Mouse (Mus musculus) ZHBTc4 (cell line): ENCODE data around the gene Gal3st1.
"Not testable (repeated sequence)": the region's sequence is repeated elsewhere in the genome, so short reads cannot be mapped to it uniquely, and the experiment has no call there.

Experiments
- DNase-seq: peaks from one replicate; pipeline ENCODE4 v3.0.0-alpha.2; 2011; ENCODE audit warnings: low read depth, low spot score

Gal3st1 gene

GRCm38 (mm10) chr11:3982275-3983209 is 894 bp upstream of the Gal3st1 start:
- DNase-seq: peak; percentile 44

- DNase-seq: peak; percentile 69
Measured at GRCm38 (mm10) chr11:3983863-3984745, 668 bp downstream of the Gal3st1 start.

DNA sequence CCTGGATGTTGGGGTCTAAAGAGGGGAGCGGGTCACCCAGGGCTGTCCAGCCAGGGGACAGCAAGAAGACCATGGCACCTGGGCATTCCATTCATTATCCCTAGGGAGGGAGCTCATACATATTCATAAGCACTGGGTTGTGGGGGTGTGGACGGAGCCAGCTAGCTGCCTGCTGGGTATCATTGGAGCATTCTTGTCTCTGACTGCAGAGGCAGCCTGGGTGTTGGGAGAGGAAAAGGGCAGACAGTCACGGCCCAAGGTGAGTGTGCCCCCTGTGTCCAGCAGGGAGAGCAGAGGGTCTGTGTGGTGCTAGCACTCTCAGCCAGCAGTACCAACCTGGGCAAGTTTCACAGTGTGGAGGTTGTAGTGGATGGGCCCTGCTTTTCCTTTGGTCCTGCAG is 6.3 kb downstream of the Gal3st1 start:
- DNase-seq: no peak

DNA sequence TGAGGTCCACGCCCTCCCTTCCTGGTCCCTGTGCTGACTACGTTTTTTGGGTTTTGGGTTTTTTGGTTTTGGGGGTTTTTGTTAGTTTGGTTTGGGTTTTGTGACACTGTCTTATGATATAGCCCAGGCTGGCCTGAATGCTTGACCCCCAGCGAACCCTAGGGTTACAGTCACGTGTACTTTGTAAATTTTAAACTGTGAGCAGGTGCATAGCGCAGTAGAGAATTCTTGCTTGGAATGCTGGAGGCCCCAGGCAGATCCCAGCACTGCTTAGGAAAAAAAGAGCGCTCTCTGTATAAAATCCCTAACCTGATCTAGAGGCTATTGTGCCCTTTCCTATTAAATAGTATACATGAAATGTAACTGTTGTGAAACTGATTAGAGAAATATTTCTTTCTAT is 9.7 kb downstream of the Gal3st1 start:
- DNase-seq: no peak

GRCm38 (mm10) chr11:3993914-3994313 is 10.5 kb downstream of the Gal3st1 start:
- DNase-seq: no peak

- DNase-seq: no peak
Measured at GRCm38 (mm10) chr11:3995511-3995910, 12.1 kb downstream of the Gal3st1 start.

DNA sequence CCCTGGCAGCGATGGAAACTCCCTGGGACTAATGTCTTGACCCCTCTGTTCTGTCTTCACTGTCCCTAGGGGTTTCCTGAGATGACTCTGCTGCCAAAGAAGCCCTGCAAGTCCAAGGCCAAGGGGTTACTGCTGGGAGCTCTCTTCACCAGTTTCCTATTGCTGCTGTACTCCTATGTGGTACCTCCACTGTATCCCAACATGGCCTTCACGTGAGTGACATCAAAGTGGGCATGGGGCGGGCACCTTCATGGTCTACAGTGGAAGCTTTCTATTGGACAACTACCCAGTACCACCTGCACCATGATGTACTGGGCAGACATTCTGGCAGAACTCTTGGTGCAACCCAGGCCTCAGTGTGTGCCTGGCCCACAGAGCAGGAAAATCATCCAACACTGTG is 13.4 kb downstream of the Gal3st1 start:
- no peak for DNase-seq

GRCm38 (mm10) chr11:3997978-3998720 is 14.7 kb downstream of the Gal3st1 start:
- DNase-seq: peak; percentile 72

DNA sequence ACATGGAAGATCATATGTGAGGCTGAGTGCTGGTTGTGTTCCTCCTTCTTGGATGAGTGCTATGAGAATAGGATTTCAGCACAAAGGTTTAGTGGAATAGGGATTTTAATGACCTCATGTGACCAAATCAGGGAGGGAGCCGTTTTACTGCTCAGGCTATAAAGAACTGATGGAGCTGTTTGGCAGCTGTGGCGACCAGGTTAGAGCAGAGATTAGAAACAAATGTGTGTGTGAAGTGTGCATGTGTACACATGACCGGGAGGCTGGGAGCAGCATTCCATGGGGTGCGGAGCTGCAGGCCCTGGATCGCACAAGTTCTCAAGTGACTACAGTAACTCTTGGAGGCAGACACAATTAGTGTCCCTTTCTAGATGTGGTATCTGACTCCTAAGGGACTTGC is 16.1 kb downstream of the Gal3st1 start:
- DNase-seq: no peak

GRCm38 (mm10) chr11:4001603-4002002 is 18.2 kb downstream of the Gal3st1 start:
- DNase-seq: peak; percentile 85

DNA sequence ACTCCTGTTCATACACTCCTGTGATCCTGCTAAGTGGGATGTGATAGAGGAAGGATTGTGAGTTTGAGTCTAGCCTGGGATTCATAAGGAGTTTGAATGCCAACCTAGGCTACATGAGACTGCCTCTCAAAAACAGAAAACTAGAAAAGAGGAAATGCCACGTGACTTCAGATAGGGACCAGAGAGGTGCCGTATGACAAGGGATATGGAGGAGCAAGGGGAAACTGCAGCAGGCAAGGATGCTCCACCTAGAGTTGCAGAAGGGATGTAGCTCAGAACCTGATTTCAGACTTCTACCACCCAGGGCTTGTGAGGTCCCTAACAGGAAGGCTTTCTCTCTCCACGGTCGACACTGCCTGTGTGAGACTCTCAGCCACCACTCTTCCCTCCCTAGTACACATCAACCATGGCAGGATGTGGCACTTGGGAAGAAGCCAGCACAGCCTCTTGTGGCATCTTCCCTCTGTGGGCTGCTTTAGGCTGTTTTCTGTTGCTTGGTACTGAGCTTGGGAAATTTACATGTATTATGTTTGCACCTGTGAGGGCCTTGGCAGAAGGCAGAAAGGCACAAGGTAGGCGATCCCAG is 21.9 kb downstream of the Gal3st1 start:
- no peak for DNase-seq

DNA sequence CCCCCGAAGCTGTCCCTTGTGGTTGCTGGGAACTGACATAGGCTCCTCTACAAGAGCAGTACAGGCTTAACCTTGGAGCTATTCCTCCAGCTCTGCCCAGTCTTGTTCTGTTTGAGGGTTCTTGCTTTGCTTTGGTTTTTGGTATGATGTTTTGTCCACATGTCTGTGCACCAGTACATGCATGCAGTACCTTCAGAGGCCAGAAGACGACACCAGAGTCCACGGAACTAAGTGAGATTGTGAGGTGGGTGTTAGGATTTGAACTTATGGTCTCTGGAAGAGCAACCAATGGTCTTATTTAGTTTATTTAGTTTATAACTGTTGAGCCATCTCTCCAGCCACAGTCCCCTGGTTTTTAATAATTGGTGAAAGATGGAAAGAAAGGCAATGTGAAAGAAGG is 23.0 kb downstream of the Gal3st1 start:
- no peak for DNase-seq

GRCm38 (mm10) chr11:4012616-4013015 is 29.2 kb downstream of the Gal3st1 start:
- no peak for DNase-seq

DNA sequence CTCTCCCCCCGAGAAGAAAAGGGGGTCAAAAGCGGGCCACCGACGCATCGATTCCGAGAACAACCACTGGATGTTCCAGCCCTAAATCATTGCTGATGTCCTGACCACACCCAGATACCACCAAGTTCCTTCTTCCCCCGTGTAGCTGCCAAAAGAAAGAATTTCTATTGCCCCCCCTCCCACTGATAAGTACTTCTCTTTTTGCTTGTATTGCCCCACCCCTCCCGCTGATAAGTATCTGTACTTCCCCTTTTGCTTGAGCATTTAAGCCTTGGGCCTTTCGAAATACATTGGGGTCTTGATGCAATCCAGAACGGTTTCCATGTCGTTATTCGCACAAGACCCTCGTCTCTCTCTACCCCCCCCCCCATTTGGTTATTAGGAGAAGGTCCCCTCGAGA is 32.4 kb downstream of the Gal3st1 start:
- DNase-seq: not testable (repeated sequence)

- not testable (repeated sequence) for DNase-seq
Measured at GRCm38 (mm10) chr11:4022111-4022510, 38.7 kb downstream of the Gal3st1 start.

DNA sequence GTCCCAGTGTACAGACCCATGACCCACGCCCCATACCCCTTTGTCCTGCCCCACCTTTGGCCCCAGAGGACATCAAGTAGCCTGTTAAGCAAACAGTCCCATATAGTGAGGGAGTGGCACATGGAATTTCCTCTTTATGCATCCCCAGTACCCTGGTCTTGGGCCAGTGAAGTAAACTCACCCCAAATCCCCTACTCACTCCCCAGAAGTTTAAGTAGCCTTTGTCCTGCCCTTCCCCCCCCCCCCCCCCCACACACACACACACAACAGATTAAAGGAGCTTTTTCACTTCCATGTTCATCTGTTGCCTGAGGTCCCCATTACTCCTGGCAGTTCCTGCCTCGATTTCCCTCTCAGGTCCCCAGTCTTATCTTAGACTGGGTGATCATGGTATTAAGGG is 39.9 kb downstream of the Gal3st1 start:
- no peak for DNase-seq

GRCm38 (mm10) chr11:4027066-4027465 is 43.6 kb downstream of the Gal3st1 start:
- no peak for DNase-seq

GRCm38 (mm10) chr11:4027561-4028334 is 44.3 kb downstream of the Gal3st1 start:
- DNase-seq: no peak

- peak; percentile 83 for DNase-seq
Measured at GRCm38 (mm10) chr11:4029343-4029742, 45.9 kb downstream of the Gal3st1 start.

DNA sequence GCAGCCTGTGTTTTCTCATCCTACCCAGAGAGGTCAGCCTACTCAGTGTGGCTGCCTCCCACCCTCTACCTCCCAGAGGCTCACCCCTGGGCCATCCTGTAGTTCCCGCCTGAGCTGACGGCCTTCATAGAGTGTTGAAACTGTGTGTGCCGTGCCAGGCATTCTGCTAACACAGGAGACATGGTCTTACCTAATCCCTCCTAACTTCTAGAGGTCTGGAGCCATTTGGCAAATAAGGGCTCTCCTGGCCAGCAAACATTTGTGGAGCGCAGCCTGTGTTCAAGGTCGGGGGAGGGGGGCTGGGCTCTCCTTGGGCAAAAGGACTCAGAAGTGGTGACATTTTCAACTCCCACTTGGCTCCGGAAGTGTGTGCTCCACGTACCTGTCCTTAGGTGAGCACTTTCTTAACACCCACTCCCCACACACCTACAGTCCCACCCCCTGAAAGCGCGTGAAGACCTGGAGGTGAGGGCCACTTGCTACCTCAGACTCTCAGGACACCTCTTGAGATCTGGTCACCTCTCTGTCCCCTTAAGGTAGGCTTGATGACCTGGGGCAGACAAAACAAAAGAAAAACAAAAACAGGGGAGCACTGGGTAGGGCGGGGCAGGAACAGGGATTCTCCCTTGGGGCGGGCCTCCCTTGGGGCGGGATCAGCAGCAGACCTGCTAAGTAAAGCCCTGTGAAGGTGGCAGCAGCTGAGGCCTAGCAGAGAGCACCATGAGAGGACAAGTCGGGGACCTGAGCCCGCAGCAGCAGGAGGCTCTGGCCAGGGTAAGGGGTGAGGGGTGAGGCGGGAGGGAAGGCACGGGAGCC is 47.9 kb downstream of the Gal3st1 start, which contains the start of gene Sec14l4:
Sec14l4 (plus strand) TSS at position 337 of the 816 bp plus-strand sequence.
- peak; percentile 43 for DNase-seq
